Mouse (Mus musculus) megakaryocyte progenitor cell, adult 5-6 weeks (primary cell): Measurements from ENCODE around the gene Klri2. TPM values are rescaled to one million over a fixed set of nuclear protein-coding genes. Genes with fewer than 3 reads are reported as not detected.
"Not testable (repeated sequence)": the region's sequence is repeated elsewhere in the genome, so short reads cannot be mapped to it uniquely, and the experiment has no call there.

ENCODE experiments used
- ATAC-seq: replicated peaks from 2 replicates; pipeline ENCODE4 v1.8.0; 2016; ENCODE audit warnings: mild to moderate bottlenecking, moderate TSS enrichment, inconsistent platforms; ENCODE audit not compliant: poor library complexity
- total RNA-seq, 2 experiments: library from RNA; stranded (forward) in 1 of 2; stranded (reverse) in 1 of 2; fragments of 157-497, 149-512 nt in 1 of 2; fragments of 200-1000 nt in 1 of 2; gene quantifications; 2 replicates each; pipeline versions ENCODE4 v1.2.3 to v1.2.4; 2015 to 2017

Klri2 gene
- total RNA-seq (2015) (0.15 TPM in 1 of 2 replicates, not detected in the other), total RNA-seq (2017) (under 0.01 TPM in 1 of 2 replicates, not detected in the other)

- peak; percentile 92 for ATAC-seq
These were observed at the start of gene Klri2 for GRCm38 (mm10) chr6:129740069-129740721. TSS of gene Klri2 (minus strand) at chr6:129740484.

- not testable (repeated sequence) for ATAC-seq
These were observed 43.9 kb upstream of the Klri2 start, which contains the start of gene Gm156 for GRCm38 (mm10) chr6:129784170-129784569. TSS of gene Gm156 (minus strand) at chr6:129784270.

GRCm38 (mm10) chr6:129747654-129748032 lies 7.4 kb upstream of the Klri2 start:
- peak; percentile 37 for ATAC-seq

GRCm38 (mm10) chr6:129747016-129747653 lies 6.9 kb upstream of the Klri2 start:
- peak; percentile 99 for ATAC-seq

GRCm38 (mm10) chr6:129746151-129746550 lies 5.9 kb upstream of the Klri2 start:
- peak; percentile 47 for ATAC-seq

- no peak for ATAC-seq
These were observed 3.9 kb downstream of the Klri2 start for GRCm38 (mm10) chr6:129736414-129736813.

- ATAC-seq, result peak; percentile 71
These were observed 13.0 kb downstream of the Klri2 start for GRCm38 (mm10) chr6:129727237-129727636.

GRCm38 (mm10) chr6:129721390-129721789 lies 18.9 kb downstream of the Klri2 start:
- 0 out of 2 replicates have a peak, but pooled peaks have one; percentile 11 for ATAC-seq

- ATAC-seq, result no peak
These were observed 19.8 kb downstream of the Klri2 start for GRCm38 (mm10) chr6:129720487-129720886.

GRCm38 (mm10) chr6:129717032-129717431 lies 23.3 kb downstream of the Klri2 start, which contains the start of gene Klri1:
TSS of gene Klri1 (minus strand) at chr6:129717132.
- ATAC-seq, result no peak

- peak; percentile 98 for ATAC-seq
These were observed 26.7 kb downstream of the Klri2 start for GRCm38 (mm10) chr6:129713566-129713965.

GRCm38 (mm10) chr6:129691436-129691835 lies 48.8 kb downstream of the Klri2 start:
- ATAC-seq, result not testable (repeated sequence)

- ATAC-seq, result peak; percentile 54
These were observed 59.9 kb downstream of the Klri2 start for GRCm38 (mm10) chr6:129680379-129680778.

Other genes with a start within 250 kb of the Klri2 start
- gene Olr1, start 233.3 kb downstream of the Klri2 start, total RNA-seq (2015), result 31.6 and 33.4 TPM in 2 replicates
- 17.3 and 51.7 TPM in 2 replicates for gene Olr1, start 233.3 kb downstream of the Klri2 start, total RNA-seq (2017)
- gene Tmem52b, start 227.9 kb downstream of the Klri2 start, total RNA-seq (2015), result 0.10 TPM in 1 of 2 replicates, not detected in the other
- 0.12 and 1.1 TPM in 2 replicates for gene Tmem52b, start 227.9 kb downstream of the Klri2 start, total RNA-seq (2017)
- gene Gabarapl1, start 207.3 kb downstream of the Klri2 start, total RNA-seq (2015), result 19.0 and 19.4 TPM in 2 replicates
- gene Gabarapl1, start 207.3 kb downstream of the Klri2 start, total RNA-seq (2017), result 45.5 and 62.8 TPM in 2 replicates
- gene Klre1, start 162.6 kb downstream of the Klri2 start, total RNA-seq (2015), result 0.49 TPM in 1 of 2 replicates, not detected in the other
- gene Klre1, start 162.6 kb downstream of the Klri2 start, total RNA-seq (2017), result not detected in 2 replicates
- gene Klrd1, start 148.7 kb downstream of the Klri2 start, total RNA-seq (2015), result 0.78 TPM in 1 of 2 replicates, not detected in the other
- gene Klrd1, start 148.7 kb downstream of the Klri2 start, total RNA-seq (2017), result 2.3 and 2.5 TPM in 2 replicates
- gene Klrk1, start 116.6 kb downstream of the Klri2 start, total RNA-seq (2015), result 5.7 and 8.2 TPM in 2 replicates
- gene Klrk1, start 116.6 kb downstream of the Klri2 start, total RNA-seq (2017), result 11.8 and 12.2 TPM in 2 replicates
- not detected in 2 replicates for gene Klrc3, start 97.1 kb downstream of the Klri2 start, total RNA-seq (2015)
- not detected in 2 replicates for gene Klrc3, start 97.1 kb downstream of the Klri2 start, total RNA-seq (2017)
- not detected in 2 replicates for gene Klrc2, start 79.8 kb downstream of the Klri2 start, total RNA-seq (2015)
- gene Klrc2, start 79.8 kb downstream of the Klri2 start, total RNA-seq (2017), result not detected in 2 replicates
- 0.17 and 0.44 TPM in 2 replicates for gene Klrc1, start 61.5 kb downstream of the Klri2 start, total RNA-seq (2015)
- gene Klrc1, start 61.5 kb downstream of the Klri2 start, total RNA-seq (2017), result 0.87 TPM in 1 of 2 replicates, not detected in the other
- gene Klri1, start 23.4 kb downstream of the Klri2 start, total RNA-seq (2015), result not detected in 2 replicates
- gene Klri1, start 23.4 kb downstream of the Klri2 start, total RNA-seq (2017), result not detected in 2 replicates
- gene Gm156, start 43.8 kb upstream of the Klri2 start, total RNA-seq (2015), result not detected in 2 replicates
- not detected in 2 replicates for gene Gm156, start 43.8 kb upstream of the Klri2 start, total RNA-seq (2017)
- gene Gm17631, start 122.2 kb upstream of the Klri2 start, total RNA-seq (2015), result not detected in 2 replicates
- not detected in 2 replicates for gene Gm17631, start 122.2 kb upstream of the Klri2 start, total RNA-seq (2017)
- 0.20 and 0.66 TPM in 2 replicates for gene Klra17, start 136.2 kb upstream of the Klri2 start, total RNA-seq (2015)
- 0.44 and 0.54 TPM in 2 replicates for gene Klra17, start 136.2 kb upstream of the Klri2 start, total RNA-seq (2017)
- not detected in 2 replicates for gene Klra5, start 177.2 kb upstream of the Klri2 start, total RNA-seq (2015)
- not detected in 2 replicates for gene Klra5, start 177.2 kb upstream of the Klri2 start, total RNA-seq (2017)